Mouse (Mus musculus): ENCODE results near the gene Med22. TPM values are rescaled to one million over a fixed set of nuclear protein-coding genes. Genes with fewer than 3 reads are reported as not detected.
A peak's percentile ranks its signal among the peaks of the same experiment; 100 is the strongest.

Med22 gene
- 107 and 116 TPM in 2 replicates for polyA plus RNA-seq (2016; fragmentation: Nextera tagmentation; extraction: Ambion mirVana)

GRCm38 (mm10) chr2:26910124-26910993 lies at the start of gene Med22, which contains the start of gene Rpl7a:
Gene Med22 (minus strand): TSS chr2:26910677.
Gene Rpl7a (plus strand): TSS chr2:26910764.
- H3K4me2 ChIP-seq (replicated peaks): peak within 1 kb of the TSS; percentile 100
- H3K4me1 ChIP-seq: peaks cover 41% of the 10 kb centered on the region
- peak within 1 kb of the TSS; percentile 97 for H3K9ac ChIP-seq
- H3K9me3 ChIP-seq (replicated peaks): no peaks in the 10 kb centered on the region
- H3K27ac ChIP-seq: peak within 1 kb of the TSS; percentile 89
- H3K27me3 ChIP-seq: no peaks in the 10 kb centered on the region
- peak within 1 kb of the TSS; percentile 90 for H3K4me3 ChIP-seq
- H3K36me3 ChIP-seq: peaks cover 61% of the 10 kb centered on the region
- WGBS: under 1% methylated on average over 73 of the region's 74 CpGs
- peak; percentile 92 for ATAC-seq (ENCODE audit: low FRiP score)

GRCm38 (mm10) chr2:26957488-26957859 lies 47.0 kb upstream of the Med22 start:
- Histone ChIP-seq H3K27me3 (no peaks in the 10 kb centered on the region), H3K36me3 (peaks cover 90% of the 10 kb centered on the region), H3K4me2 (replicated peaks) (no peak overlapping the region), H3K9ac (no peak overlapping the region), H3K4me1 (peaks cover 16% of the 10 kb centered on the region; the same call in 1 of the 2 replicates), H3K4me3 (no peak overlapping the region), H3K27ac (no peak overlapping the region), H3K9me3 (replicated peaks) (no peaks in the 10 kb centered on the region)
- ATAC-seq (ENCODE audit: low FRiP score): no peak
- WGBS: 95% methylated on average over 2 of the region's 2 CpGs

GRCm38 (mm10) chr2:26956811-26957487 lies 46.5 kb upstream of the Med22 start:
- no peaks in the 10 kb centered on the region for H3K9me3 ChIP-seq (replicated peaks)
- H3K4me1 ChIP-seq: peaks cover 11% of the 10 kb centered on the region; the same call in 1 of the 2 replicates
- 95% methylated on average over 12 of the region's 12 CpGs for WGBS
- H3K27ac ChIP-seq: no peak overlapping the region
- no peak overlapping the region for H3K4me3 ChIP-seq
- H3K9ac ChIP-seq: no peak overlapping the region
- peaks cover 92% of the 10 kb centered on the region for H3K36me3 ChIP-seq
- no peak for ATAC-seq (ENCODE audit: low FRiP score)
- no peaks in the 10 kb centered on the region for H3K27me3 ChIP-seq
- H3K4me2 ChIP-seq (replicated peaks): no peak overlapping the region

- no peak for ATAC-seq (ENCODE audit: low FRiP score)
- no peak overlapping the region for H3K9ac ChIP-seq
- H3K4me3 ChIP-seq: no peak overlapping the region
- H3K27ac ChIP-seq: no peak overlapping the region
- H3K4me1 ChIP-seq: no peaks in the 10 kb centered on the region
- no peaks in the 10 kb centered on the region for H3K27me3 ChIP-seq
- H3K36me3 ChIP-seq: peaks cover 92% of the 10 kb centered on the region
- WGBS: 89% methylated on average over 2 of the region's 2 CpGs
- H3K4me2 ChIP-seq (replicated peaks): no peak overlapping the region
- H3K9me3 ChIP-seq (replicated peaks): no peaks in the 10 kb centered on the region
These were observed 44.4 kb upstream of the Med22 start for GRCm38 (mm10) chr2:26954735-26955395.

GRCm38 (mm10) chr2:26952866-26953265 lies 42.4 kb upstream of the Med22 start:
- H3K36me3 ChIP-seq: peaks cover 82% of the 10 kb centered on the region
- no peaks in the 10 kb centered on the region for H3K9me3 ChIP-seq (replicated peaks)
- 97% methylated on average over 8 of the region's 8 CpGs for whole genome bisulfite sequencing
- no peaks in the 10 kb centered on the region for H3K4me1 ChIP-seq
- no peaks in the 10 kb centered on the region for H3K27me3 ChIP-seq
- no peak overlapping the region for H3K4me3 ChIP-seq
- ATAC-seq (ENCODE audit: low FRiP score): no peak
- no peak overlapping the region for H3K9ac ChIP-seq
- no peak overlapping the region for H3K4me2 ChIP-seq (replicated peaks)
- no peak overlapping the region for H3K27ac ChIP-seq

GRCm38 (mm10) chr2:26952193-26952592 lies 41.7 kb upstream of the Med22 start:
- H3K4me2 ChIP-seq (replicated peaks): no peak overlapping the region
- ATAC-seq (ENCODE audit: low FRiP score): no peak
- H3K9me3 ChIP-seq (replicated peaks): no peaks in the 10 kb centered on the region
- H3K27me3 ChIP-seq: no peaks in the 10 kb centered on the region
- H3K36me3 ChIP-seq: peaks cover 80% of the 10 kb centered on the region
- 96% methylated on average over 4 of the region's 4 CpGs for WGBS
- no peak overlapping the region for H3K27ac ChIP-seq
- no peak overlapping the region for H3K9ac ChIP-seq
- H3K4me3 ChIP-seq: no peak overlapping the region
- no peaks in the 10 kb centered on the region for H3K4me1 ChIP-seq

- Histone ChIP-seq H3K4me3 (no peak overlapping the region), H3K9ac (no peak overlapping the region), H3K27ac (no peak overlapping the region), H3K4me1 (no peaks in the 10 kb centered on the region), H3K27me3 (no peaks in the 10 kb centered on the region), H3K4me2 (replicated peaks) (no peak overlapping the region), H3K36me3 (peaks cover 74% of the 10 kb centered on the region), H3K9me3 (replicated peaks) (no peaks in the 10 kb centered on the region)
- 91% methylated on average over 8 of the region's 8 CpGs for WGBS
- no peak for ATAC-seq (ENCODE audit: low FRiP score)
These were observed 40.9 kb upstream of the Med22 start for GRCm38 (mm10) chr2:26951346-26951905.

GRCm38 (mm10) chr2:26950411-26950810 lies 39.9 kb upstream of the Med22 start:
- H3K27me3 ChIP-seq: no peaks in the 10 kb centered on the region
- no peak overlapping the region for H3K4me2 ChIP-seq (replicated peaks)
- no peaks in the 10 kb centered on the region for H3K4me1 ChIP-seq
- 96% methylated on average over 2 of the region's 2 CpGs for WGBS
- peaks cover 64% of the 10 kb centered on the region for H3K36me3 ChIP-seq
- no peak overlapping the region for H3K4me3 ChIP-seq
- no peak for ATAC-seq (ENCODE audit: low FRiP score)
- no peaks in the 10 kb centered on the region for H3K9me3 ChIP-seq (replicated peaks)
- no peak overlapping the region for H3K9ac ChIP-seq
- H3K27ac ChIP-seq: no peak overlapping the region

GRCm38 (mm10) chr2:26943253-26943652 lies 32.8 kb upstream of the Med22 start:
- WGBS: 82% methylated on average over 3 of the region's 3 CpGs
- no peak for ATAC-seq (ENCODE audit: low FRiP score)
- Histone ChIP-seq H3K36me3 (0 out of 2 replicates have a peak, but pooled peaks cover 6% of the 10 kb centered on the region), H3K9me3 (replicated peaks) (no peaks in the 10 kb centered on the region), H3K9ac (no peak overlapping the region), H3K4me1 (no peaks in the 10 kb centered on the region), H3K27ac (no peak overlapping the region), H3K4me3 (no peak overlapping the region), H3K4me2 (replicated peaks) (no peak overlapping the region), H3K27me3 (no peaks in the 10 kb centered on the region)

GRCm38 (mm10) chr2:26941539-26941938 lies 31.1 kb upstream of the Med22 start:
- no peaks in the 10 kb centered on the region for H3K36me3 ChIP-seq
- H3K27me3 ChIP-seq: no peaks in the 10 kb centered on the region
- no peak for ATAC-seq (ENCODE audit: low FRiP score)
- no peak overlapping the region for H3K9ac ChIP-seq
- no peaks in the 10 kb centered on the region for H3K4me1 ChIP-seq
- 46% methylated on average over 5 of the region's 5 CpGs for WGBS
- H3K4me3 ChIP-seq: no peak overlapping the region
- no peaks in the 10 kb centered on the region for H3K9me3 ChIP-seq (replicated peaks)
- no peak overlapping the region for H3K27ac ChIP-seq
- no peak overlapping the region for H3K4me2 ChIP-seq (replicated peaks)

GRCm38 (mm10) chr2:26936425-26936824 lies 25.9 kb upstream of the Med22 start:
- Histone ChIP-seq H3K27me3 (no peaks in the 10 kb centered on the region), H3K9ac (no peak overlapping the region), H3K4me3 (no peak overlapping the region), H3K4me1 (peaks cover 11% of the 10 kb centered on the region), H3K27ac (no peak overlapping the region), H3K9me3 (replicated peaks) (no peaks in the 10 kb centered on the region), H3K36me3 (no peaks in the 10 kb centered on the region), H3K4me2 (replicated peaks) (no peak overlapping the region)
- WGBS: 83% methylated on average over 1 of the region's 1 CpGs
- ATAC-seq (ENCODE audit: low FRiP score): no peak

GRCm38 (mm10) chr2:26935286-26935685 lies 24.8 kb upstream of the Med22 start:
- Histone ChIP-seq H3K4me2 (replicated peaks) (no peak overlapping the region), H3K27me3 (no peaks in the 10 kb centered on the region), H3K36me3 (peaks cover 7% of the 10 kb centered on the region), H3K4me1 (peaks cover 21% of the 10 kb centered on the region), H3K9ac (no peak overlapping the region), H3K27ac (no peak overlapping the region), H3K9me3 (replicated peaks) (no peaks in the 10 kb centered on the region), H3K4me3 (no peak overlapping the region)
- 100% methylated on average over 2 of the region's 2 CpGs for WGBS
- no peak for ATAC-seq (ENCODE audit: low FRiP score)

All from hindbrain, embryonic 12.5 days (tissue).